Mouse (Mus musculus) MEL (cell line): ENCODE results near the gene Fkbp15. TPM values are rescaled to one million over a fixed set of nuclear protein-coding genes. Genes with fewer than 3 reads are reported as not detected.

Experiments used
- DNase-seq: peaks from one replicate; pipeline ENCODE4 v3.0.0; 2011; ENCODE audit warnings: low read depth, low spot score
- H3K27ac ChIP-seq: 2 replicates; pipeline ENCODE4 v1.5.1; 2012; ENCODE audit warnings: low read depth, mild to moderate bottlenecking, control low read depth, low read length, moderate library complexity; ENCODE audit not compliant: control insufficient read depth
- H3K27me3 ChIP-seq, 2 experiments: fragments of 150-350 bp in 1 of 2; sonication (generic) in 1 of 2; 2 replicates each; pipeline ENCODE4 v1.6.1; 2012; ENCODE audit warnings: low read length in 2 of 2, mild to moderate bottlenecking in 2 of 2, improper control_type of control experiment in 1 of 2, moderate library complexity in 1 of 2; ENCODE audit not compliant: insufficient read depth in 2 of 2, control insufficient read depth in 1 of 2
- H3K36me3 ChIP-seq, 2 experiments: 2 replicates each; pipeline ENCODE4 v1.6.1; 2012 to 2014; ENCODE audit warnings: low read length in 2 of 2, improper control_type of control experiment in 1 of 2, inconsistent platforms in 1 of 2, mild to moderate bottlenecking in 1 of 2; ENCODE audit not compliant: insufficient read depth in 2 of 2, control insufficient read depth in 1 of 2
- H3K4me1 ChIP-seq, 2 experiments: fragments of 150-350 bp in 1 of 2; sonication (generic) in 1 of 2; 2 replicates each; pipeline ENCODE4 v1.6.1; 2012; ENCODE audit warnings: low read length in 2 of 2, improper control_type of control experiment in 1 of 2, mild to moderate bottlenecking in 1 of 2; ENCODE audit not compliant: insufficient read depth in 2 of 2, control insufficient read depth in 1 of 2
- H3K4me3 ChIP-seq, 2 experiments: fragments of 150-350 bp in 1 of 2; sonication (generic) in 1 of 2; 2 replicates each; pipeline ENCODE4 v1.5.1; 2012; ENCODE audit warnings: low read depth in 2 of 2, low read length in 2 of 2, mild to moderate bottlenecking in 2 of 2, moderate library complexity in 2 of 2, control low read depth in 1 of 2, improper control_type of control experiment in 1 of 2; ENCODE audit not compliant: control insufficient read depth in 1 of 2, insufficient read depth in 1 of 2
- H3K79me2 ChIP-seq: 2 replicates; pipeline ENCODE4 v1.6.1; 2012; ENCODE audit warnings: mild to moderate bottlenecking, low read length, moderate library complexity; ENCODE audit not compliant: control insufficient read depth, poor library complexity, insufficient read depth
- H3K9ac ChIP-seq: 2 replicates; pipeline ENCODE4 v1.6.1; 2012; ENCODE audit warnings: low read depth, mild to moderate bottlenecking, control low read depth, low read length, moderate library complexity; ENCODE audit not compliant: control insufficient read depth, poor library complexity, severe bottlenecking
- H3K9me3 ChIP-seq: fragments of 150-350 bp; sonication (generic); replicated peaks from 2 replicates; pipeline ENCODE4 v1.6.1; 2012; ENCODE audit warnings: mild to moderate bottlenecking, low read length, improper control_type of control experiment, moderate library complexity; ENCODE audit not compliant: insufficient read depth
- BHLHE40 ChIP-seq: IDR thresholded peaks from 2 replicates; pipeline ENCODE4 v1.6.1; 2012; ENCODE audit warnings: low read depth, mild to moderate bottlenecking, inconsistent platforms, low read length, improper control_type of control experiment, borderline replicate concordance
- CHD2 ChIP-seq: IDR thresholded peaks from 2 replicates; pipeline ENCODE4 v1.6.1; 2011; ENCODE audit warnings: low read length, improper control_type of control experiment
- CTCF ChIP-seq, 3 experiments: IDR thresholded peaks in 2 of 3; conservative IDR thresholded peaks in 1 of 3; 2 replicates each; pipeline ENCODE4 v1.5.1; 2011 to 2012; ENCODE audit warnings: low read length in 3 of 3, low read depth in 2 of 3, mild to moderate bottlenecking in 2 of 3, improper control_type of control experiment in 1 of 3, inconsistent platforms in 1 of 3, mixed read lengths in 1 of 3, moderate library complexity in 1 of 3; ENCODE audit not compliant: control insufficient read depth in 1 of 3, insufficient read depth in 1 of 3, poor library complexity in 1 of 3, severe bottlenecking in 1 of 3
- E2F4 ChIP-seq: IDR thresholded peaks from 2 replicates; pipeline ENCODE4 v1.6.1; 2011; ENCODE audit warnings: low read depth, low read length, improper control_type of control experiment, borderline replicate concordance
- ELF1 ChIP-seq: IDR thresholded peaks from 2 replicates; pipeline ENCODE4 v1.6.1; 2014; ENCODE audit warnings: low read depth, mild to moderate bottlenecking, inconsistent platforms, low read length, improper control_type of control experiment, moderate library complexity
- EP300 ChIP-seq, 2 experiments: IDR thresholded peaks; 2 replicates each; pipeline ENCODE4 v1.6.1; 2011; ENCODE audit warnings: improper control_type of control experiment in 2 of 2, low read length in 2 of 2, low read depth in 1 of 2, mild to moderate bottlenecking in 1 of 2
- ETS1 ChIP-seq: IDR thresholded peaks from 2 replicates; pipeline ENCODE4 v1.6.1; 2012; ENCODE audit warnings: low read depth, mild to moderate bottlenecking, inconsistent platforms, low read length, improper control_type of control experiment, moderate library complexity
- GABPA ChIP-seq: IDR thresholded peaks from 2 replicates; pipeline ENCODE4 v1.6.1; 2012; ENCODE audit warnings: low read depth, mild to moderate bottlenecking, inconsistent platforms, low read length, improper control_type of control experiment, moderate library complexity
- GATA1 ChIP-seq: IDR thresholded peaks from 2 replicates; pipeline ENCODE4 v1.6.1; 2011; ENCODE audit warnings: low read depth, low read length, improper control_type of control experiment
- JUND ChIP-seq: IDR thresholded peaks from 2 replicates; pipeline ENCODE4 v1.6.1; 2011; ENCODE audit warnings: low read depth, mild to moderate bottlenecking, improper control_type of control experiment, low read length
- MAFK ChIP-seq: IDR thresholded peaks from 2 replicates; pipeline ENCODE4 v1.6.1; 2011; ENCODE audit warnings: low read depth, mild to moderate bottlenecking, low read length, improper control_type of control experiment, borderline replicate concordance
- MAX ChIP-seq: IDR thresholded peaks from 2 replicates; pipeline ENCODE4 v1.6.1; 2011; ENCODE audit warnings: low read length, improper control_type of control experiment
- MAZ ChIP-seq: IDR thresholded peaks from 2 replicates; pipeline ENCODE4 v1.6.1; 2012; ENCODE audit warnings: low read depth, mild to moderate bottlenecking, inconsistent platforms, low read length, improper control_type of control experiment
- MEF2A ChIP-seq: IDR thresholded peaks from 2 replicates; pipeline ENCODE4 v1.6.1; 2014; ENCODE audit warnings: low read depth, mild to moderate bottlenecking, inconsistent platforms, low read length, improper control_type of control experiment; ENCODE audit not compliant: poor library complexity, insufficient replicate concordance, severe bottlenecking; ENCODE audit errors: extremely low read depth
- MXI1 ChIP-seq: IDR thresholded peaks from 2 replicates; pipeline ENCODE4 v1.6.1; 2011; ENCODE audit warnings: mild to moderate bottlenecking, low read depth, low read length, improper control_type of control experiment
- MYC ChIP-seq: IDR thresholded peaks from 2 replicates; pipeline ENCODE4 v1.6.1; 2011; ENCODE audit warnings: low read depth, mild to moderate bottlenecking, low read length, improper control_type of control experiment, moderate library complexity
- NELFE ChIP-seq: IDR thresholded peaks from 2 replicates; pipeline ENCODE4 v1.6.1; 2011; ENCODE audit warnings: low read depth, low read length, improper control_type of control experiment
- NRF1 ChIP-seq: IDR thresholded peaks from 2 replicates; pipeline ENCODE4 v1.6.1; 2014; ENCODE audit warnings: low read depth, mild to moderate bottlenecking, inconsistent platforms, low read length, improper control_type of control experiment, moderate library complexity; ENCODE audit not compliant: poor library complexity, insufficient read depth, severe bottlenecking
- POLR2AphosphoS2 ChIP-seq: IDR thresholded peaks from 2 replicates; pipeline ENCODE4 v1.6.1; 2011; ENCODE audit warnings: low read length, improper control_type of control experiment
- RAD21 ChIP-seq: IDR thresholded peaks from 2 replicates; pipeline ENCODE4 v1.6.1; 2011; ENCODE audit warnings: mild to moderate bottlenecking, low read depth, low read length, improper control_type of control experiment
- RCOR1 ChIP-seq: IDR thresholded peaks from 2 replicates; pipeline ENCODE4 v1.6.1; 2012; ENCODE audit warnings: low read depth, mild to moderate bottlenecking, inconsistent platforms, low read length, improper control_type of control experiment
- SIN3A ChIP-seq: IDR thresholded peaks from 2 replicates; pipeline ENCODE4 v1.6.1; 2012; ENCODE audit warnings: low read length, improper control_type of control experiment, inconsistent platforms
- TAL1 ChIP-seq: IDR thresholded peaks from 2 replicates; pipeline ENCODE4 v1.6.1; 2012; ENCODE audit warnings: mild to moderate bottlenecking, inconsistent platforms, low read length, moderate library complexity, mixed read lengths
- TBP ChIP-seq: IDR thresholded peaks from 2 replicates; pipeline ENCODE4 v1.8.0; 2011; ENCODE audit warnings: low read depth, low read length, improper control_type of control experiment
- TCF12 ChIP-seq: IDR thresholded peaks from 2 replicates; pipeline ENCODE4 v1.6.1; 2014; ENCODE audit warnings: low read depth, mild to moderate bottlenecking, inconsistent platforms, low read length, improper control_type of control experiment, moderate library complexity
- UBTF ChIP-seq: IDR thresholded peaks from 2 replicates; pipeline ENCODE4 v1.6.1; 2012; ENCODE audit warnings: low read depth, mild to moderate bottlenecking, inconsistent platforms, low read length, improper control_type of control experiment, moderate library complexity, borderline replicate concordance; ENCODE audit not compliant: insufficient read depth
- USF1 ChIP-seq: IDR thresholded peaks from 2 replicates; pipeline ENCODE4 v1.6.1; 2014; ENCODE audit warnings: low read depth, mild to moderate bottlenecking, inconsistent platforms, low read length, improper control_type of control experiment, moderate library complexity
- USF2 ChIP-seq, 2 experiments: IDR thresholded peaks; 2 replicates each; pipeline ENCODE4 v1.6.1; 2011 to 2012; ENCODE audit warnings: improper control_type of control experiment in 2 of 2, low read length in 2 of 2, borderline replicate concordance in 1 of 2, inconsistent platforms in 1 of 2, low read depth in 1 of 2, mild to moderate bottlenecking in 1 of 2; ENCODE audit not compliant: insufficient read depth in 1 of 2
- ZKSCAN1 ChIP-seq: IDR thresholded peaks from 2 replicates; pipeline ENCODE4 v1.6.1; 2012; ENCODE audit warnings: low read depth, mild to moderate bottlenecking, inconsistent platforms, low read length, improper control_type of control experiment, moderate library complexity
- ZNF384 ChIP-seq: IDR thresholded peaks from 2 replicates; pipeline ENCODE4 v1.6.1; 2012; ENCODE audit warnings: low read depth, mild to moderate bottlenecking, inconsistent platforms, low read length, improper control_type of control experiment
- polyA plus RNA-seq, 2 experiments: library from polyadenylated mRNA; stranded (reverse) in 1 of 2; unstranded in 1 of 2; fragments of >175 nt in 1 of 2; fragments of >200 nt in 1 of 2; gene quantifications; 2 replicates each; pipeline versions ENCODE4 v1.2.1 to v1.2.4; 2012; ENCODE audit warnings: low replicate concordance in 2 of 2, low read depth in 1 of 2; ENCODE audit not compliant: insufficient read length in 2 of 2, insufficient read depth in 1 of 2, missing spikeins in 1 of 2
- total RNA-seq: library from RNA; depleted of rRNA; stranded (reverse); fragments of 300-350 nt; gene quantifications from 2 replicates; pipeline ENCODE4 v1.2.3, GENCODE M21; 2012

Fkbp15 gene
- total and polyA plus RNA-seq, 3 experiments: 21.1 to 26.5 TPM; not detected in 1

DNA sequence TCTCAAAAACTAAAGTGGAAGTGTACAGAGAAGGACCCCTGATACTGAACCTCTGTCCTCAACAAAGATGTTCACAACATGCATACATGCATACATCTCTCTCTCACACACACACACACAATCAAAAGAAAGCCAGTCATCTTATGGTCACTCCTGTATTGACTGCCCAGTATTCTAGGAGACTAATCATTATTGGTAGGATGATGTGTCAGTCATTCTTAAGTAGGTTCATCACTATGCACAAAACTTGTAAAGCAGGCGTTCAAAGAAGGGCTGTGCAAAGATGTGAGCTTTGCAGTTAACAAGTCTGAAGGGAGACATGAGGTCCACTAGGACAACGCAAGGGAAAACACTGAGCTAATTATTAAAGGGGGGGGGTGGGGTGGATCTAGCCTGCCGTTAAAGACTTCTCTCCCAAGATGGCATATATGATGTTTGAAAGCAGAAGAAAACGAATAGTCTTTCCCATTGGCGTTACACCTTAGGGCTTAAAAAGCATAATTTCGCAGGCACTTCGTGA lies 1.0 kb downstream of the Fkbp15 start:
- Histone ChIP-seq H3K27ac (peak overlapping the region; percentile 71), H3K9ac (peak overlapping the region; percentile 94), H3K9me3 (no peaks in the 10 kb centered on the region), H3K36me3 (peaks cover 0 to 29% of the 10 kb centered on the region in 2 experiments; a peak in 2 of 4 replicates), H3K79me2 (peaks cover 32% of the 10 kb centered on the region), H3K4me1 (peaks cover 6 to 8% of the 10 kb centered on the region in 2 experiments; a peak in 3 of 4 replicates), H3K27me3 (no peaks in the 10 kb centered on the region), H3K4me3 (peak overlapping the region; percentile 91 to 96)
- TF ChIP-seq EP300 (IDR thresholded peaks at IDR 0.05; ENCODE audit: low read depth in 1 of 2, low read length in 2 of 2) (no peak), GABPA (no peak), MYC (no peak), JUND (no peak), POLR2AphosphoS2 (no peak), RCOR1 (no peak), CTCF (IDR thresholded peaks at IDR 0.05 in 2 of 3, conservative IDR thresholded peaks at IDR 0.05 in 1 of 3; ENCODE audit: control insufficient read depth in 1 of 3, insufficient read depth in 1 of 3, low read depth in 2 of 3, low read length in 3 of 3, poor library complexity in 1 of 3, severe bottlenecking in 1 of 3) (no peak), SIN3A (no peak), GATA1 (no peak), NELFE (no peak), TCF12 (no peak), ELF1 (no peak), MAX (no peak), USF1 (no peak), MEF2A (no peak), UBTF (no peak)
- peak; percentile 47 for DNase-seq

- peaks cover 32% of the 10 kb centered on the region for H3K79me2 ChIP-seq
- H3K27me3 ChIP-seq: no peaks in the 10 kb centered on the region
- peaks cover 4 to 8% of the 10 kb centered on the region in 2 experiments; a peak in 3 of 4 replicates for H3K4me1 ChIP-seq
- H3K9ac ChIP-seq: no peak overlapping the region; the same call in 1 of the 2 replicates
- H3K36me3 ChIP-seq: peaks cover 0 to 29% of the 10 kb centered on the region in 2 experiments; a peak in 2 of 4 replicates
- H3K9me3 ChIP-seq: no peaks in the 10 kb centered on the region
- no peak overlapping the region; a peak in 1 of 4 replicates for H3K4me3 ChIP-seq
- H3K27ac ChIP-seq: peak overlapping the region; percentile 36
- DNase-seq: peak; percentile 77
- TF ChIP-seq MAFK (no peak), BHLHE40 (no peak), MAZ (no peak), MXI1 (0 out of 2 replicates have a peak, but pooled peaks have one; percentile 37), CTCF (IDR thresholded peaks at IDR 0.05 in 2 of 3, conservative IDR thresholded peaks at IDR 0.05 in 1 of 3; ENCODE audit: control insufficient read depth in 1 of 3, insufficient read depth in 1 of 3, low read depth in 2 of 3, low read length in 3 of 3, poor library complexity in 1 of 3, severe bottlenecking in 1 of 3) (no peak), CHD2 (no peak), USF1 (no peak), RAD21 (no peak), TBP (no peak), TAL1 (no peak), POLR2AphosphoS2 (no peak), USF2 (IDR thresholded peaks at IDR 0.05; ENCODE audit: borderline replicate concordance in 1 of 2, insufficient read depth in 1 of 2, low read depth in 1 of 2, low read length in 2 of 2) (no peak), ZNF384 (no peak), E2F4 (no peak), ZKSCAN1 (no peak), NRF1 (no peak), TCF12 (no peak), GATA1 (no peak), ETS1 (0 out of 2 replicates have a peak, but pooled peaks have one; percentile 17)
Measured at GRCm38 (mm10) chr4:62357631-62358148, 2.7 kb downstream of the Fkbp15 start.
